Mouse (Mus musculus): ENCODE results near the gene Podn. TPM values are rescaled to one million over a fixed set of nuclear protein-coding genes. Genes with fewer than 3 reads are reported as not detected.

The Podn gene
- polyA plus RNA-seq, 1 experiment from 2014 or later, result 0.05 TPM

DNA sequence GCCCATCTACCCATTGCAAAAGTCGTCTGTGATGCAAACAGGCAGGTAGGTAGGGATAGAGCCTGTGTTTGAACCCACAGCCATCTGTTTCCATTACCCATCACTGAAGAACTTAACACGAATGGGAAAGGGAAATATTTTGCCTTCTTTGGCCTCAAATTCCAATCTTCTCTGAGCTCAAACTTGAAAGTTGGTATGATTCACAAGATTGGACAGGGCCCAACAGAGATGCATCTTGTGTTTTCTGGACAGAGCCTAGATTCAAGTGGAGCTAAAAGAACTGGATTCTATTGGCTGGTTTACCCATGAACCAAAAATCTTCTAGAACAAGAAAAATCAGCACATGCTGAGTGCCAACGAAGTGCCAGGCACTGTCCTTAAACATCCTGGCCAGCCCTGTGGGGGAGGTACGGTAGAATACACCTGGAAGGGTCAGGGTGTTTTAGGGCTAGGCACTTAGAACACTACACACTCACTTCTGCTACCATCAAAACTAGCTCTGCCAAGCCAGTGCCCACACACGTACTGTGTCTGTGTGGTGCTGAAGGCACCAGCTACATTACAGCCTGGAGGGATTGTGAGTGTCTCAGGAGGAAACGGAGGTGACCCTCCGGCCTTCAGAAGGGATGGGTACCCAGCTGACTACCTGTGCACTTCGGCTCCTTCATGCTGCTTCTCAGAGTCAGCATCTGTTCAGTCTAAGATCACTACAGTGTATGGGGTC, 63.0 kb downstream of the Podn start:
- no peak overlapping the region for H3K9ac ChIP-seq

DNA sequence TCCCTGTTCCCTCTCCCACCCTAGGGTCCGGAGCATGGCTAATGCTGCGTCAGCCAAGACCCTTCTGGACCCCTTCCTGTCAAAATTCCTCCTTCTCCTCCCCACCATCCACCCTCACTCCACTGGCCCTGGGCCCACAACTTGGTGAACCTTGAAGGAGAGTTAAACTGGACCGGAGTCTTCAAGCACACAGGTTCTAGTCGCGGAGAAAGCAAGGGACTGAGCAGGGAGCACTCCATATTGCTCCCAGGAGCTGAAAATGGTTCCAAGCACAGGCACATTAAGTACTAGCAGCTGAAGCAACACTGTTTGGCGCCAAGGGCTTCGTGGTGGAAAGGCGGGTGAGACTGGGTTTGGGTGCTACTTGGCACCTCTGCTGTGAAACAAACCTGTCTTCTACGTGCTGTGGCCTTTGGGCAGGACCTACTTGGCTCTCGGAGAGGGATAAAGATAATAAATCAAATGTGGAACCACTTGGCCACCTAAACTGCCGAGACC, 63.8 kb downstream of the Podn start:
- no peak overlapping the region for H3K27ac ChIP-seq (replicated peaks)
- peaks cover 76% of the 10 kb centered on the region for H3K27me3 ChIP-seq (replicated peaks)
- no peaks in the 10 kb centered on the region for H3K9me3 ChIP-seq
- WGBS, result 44% methylated on average over 11 of the region's 11 CpGs
- peak overlapping the region; percentile 99 for H3K4me2 ChIP-seq
- H3K36me3 ChIP-seq, result no peaks in the 10 kb centered on the region
- peak overlapping the region; percentile 78 for H3K9ac ChIP-seq
- ATAC-seq (ENCODE audit: extremely low read depth, insufficient number of reproducible peaks, low FRiP score, low TSS enrichment), result no peak
- peak overlapping the region; percentile 69 for H3K4me3 ChIP-seq
- peaks cover 24% of the 10 kb centered on the region for H3K4me1 ChIP-seq

More for the DNA sequence above, 63.0 kb downstream of the Podn start:
- no peak overlapping the region for H3K4me2 ChIP-seq
- no peak overlapping the region for H3K27ac ChIP-seq (replicated peaks)
- H3K27me3 ChIP-seq (replicated peaks), result peaks cover 68% of the 10 kb centered on the region
- no peak overlapping the region for H3K4me3 ChIP-seq
- H3K36me3 ChIP-seq, result no peaks in the 10 kb centered on the region
- 82% methylated on average over 8 of the region's 8 CpGs for WGBS
- ATAC-seq (ENCODE audit: extremely low read depth, insufficient number of reproducible peaks, low FRiP score, low TSS enrichment), result no peak
- H3K9me3 ChIP-seq, result no peaks in the 10 kb centered on the region
- peaks cover 24% of the 10 kb centered on the region for H3K4me1 ChIP-seq

DNA sequence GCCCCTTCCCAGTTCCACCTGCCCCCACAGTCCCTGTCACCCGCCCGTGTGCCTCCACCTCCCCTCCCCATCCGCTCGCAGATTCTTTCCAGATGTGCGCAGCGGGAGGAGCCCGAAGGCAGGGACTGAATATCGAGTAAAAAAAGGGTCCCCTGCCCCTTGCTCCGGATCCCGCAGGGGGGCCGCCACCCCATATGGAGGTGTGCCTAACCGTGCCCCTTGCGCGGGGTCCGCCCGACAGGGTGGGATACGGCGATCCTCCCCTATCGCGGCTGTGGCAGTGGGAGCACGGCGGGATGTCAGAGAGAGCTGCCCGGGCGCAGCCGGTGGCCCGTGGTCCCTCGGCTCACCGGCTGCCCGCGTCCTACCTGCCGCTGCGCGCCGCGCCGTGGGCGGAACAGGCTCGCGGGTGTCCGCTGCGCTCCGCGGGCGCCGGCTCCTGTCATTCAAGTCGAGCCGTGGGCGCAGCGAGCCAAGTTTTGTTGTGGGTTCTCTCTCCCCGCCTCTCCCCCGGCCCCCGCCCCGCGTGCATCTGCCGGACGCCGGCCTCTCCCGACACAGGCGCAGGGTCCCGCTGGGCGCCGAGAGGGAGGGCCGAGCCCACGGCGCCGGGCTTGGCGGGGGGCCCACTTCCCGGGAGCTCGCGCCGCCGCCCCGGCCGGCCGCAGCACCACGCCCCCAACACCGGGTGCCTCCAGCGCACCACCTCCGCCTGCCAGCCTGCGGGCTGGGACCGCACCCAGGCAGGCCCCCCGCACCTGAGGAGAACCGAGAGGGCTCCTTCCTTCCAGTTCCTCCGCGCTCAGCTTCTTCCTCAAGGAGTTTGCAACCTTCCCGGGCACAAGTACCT, 64.5 kb downstream of the Podn start:
- peak overlapping the region; percentile 78 for H3K9ac ChIP-seq
- WGBS, result under 1% methylated on average over 86 of the region's 86 CpGs
- H3K27me3 ChIP-seq (replicated peaks), result peaks cover 77% of the 10 kb centered on the region
- H3K4me1 ChIP-seq, result peaks cover 24% of the 10 kb centered on the region
- no peaks in the 10 kb centered on the region for H3K9me3 ChIP-seq
- H3K36me3 ChIP-seq, result no peaks in the 10 kb centered on the region
- ATAC-seq (ENCODE audit: extremely low read depth, insufficient number of reproducible peaks, low FRiP score, low TSS enrichment), result no peak; the same call in 1 of the 2 replicates
- no peak overlapping the region for H3K27ac ChIP-seq (replicated peaks)
- peak overlapping the region; percentile 99 for H3K4me2 ChIP-seq
- H3K4me3 ChIP-seq, result peak overlapping the region; percentile 69

DNA sequence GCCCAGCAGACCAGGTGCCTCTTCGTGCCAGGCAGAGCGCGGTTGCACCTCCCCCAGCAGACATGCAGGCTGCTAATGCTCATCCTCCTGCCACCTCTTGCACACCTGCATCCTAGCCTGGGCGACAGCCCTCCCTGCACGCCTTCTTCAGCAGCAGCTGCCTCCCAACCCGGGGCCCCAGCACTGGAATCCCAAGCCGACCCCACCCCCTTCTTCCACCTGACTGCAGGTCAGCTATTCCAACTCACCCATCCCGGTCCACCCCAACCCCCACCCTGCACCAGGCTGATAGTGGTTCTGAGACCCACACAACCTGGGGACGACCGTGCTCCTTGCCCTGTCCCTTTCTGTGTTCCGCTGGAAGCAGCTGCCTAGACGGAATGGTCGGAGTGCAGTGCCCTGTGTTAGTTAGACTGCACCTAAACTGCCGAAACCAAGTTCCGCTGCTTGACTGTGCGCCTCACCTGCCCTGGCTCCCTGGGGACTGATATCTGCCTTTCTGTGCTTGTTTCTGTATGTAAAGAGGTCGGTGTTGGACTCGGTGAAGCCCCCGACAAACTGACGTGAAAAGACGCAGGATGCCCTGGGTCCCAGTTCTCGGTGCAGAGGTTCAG, 65.2 kb downstream of the Podn start:
- no peak for ATAC-seq (ENCODE audit: extremely low read depth, insufficient number of reproducible peaks, low FRiP score, low TSS enrichment)
- Histone ChIP-seq H3K27me3 (replicated peaks) (peaks cover 80% of the 10 kb centered on the region), H3K36me3 (no peaks in the 10 kb centered on the region)

DNA sequence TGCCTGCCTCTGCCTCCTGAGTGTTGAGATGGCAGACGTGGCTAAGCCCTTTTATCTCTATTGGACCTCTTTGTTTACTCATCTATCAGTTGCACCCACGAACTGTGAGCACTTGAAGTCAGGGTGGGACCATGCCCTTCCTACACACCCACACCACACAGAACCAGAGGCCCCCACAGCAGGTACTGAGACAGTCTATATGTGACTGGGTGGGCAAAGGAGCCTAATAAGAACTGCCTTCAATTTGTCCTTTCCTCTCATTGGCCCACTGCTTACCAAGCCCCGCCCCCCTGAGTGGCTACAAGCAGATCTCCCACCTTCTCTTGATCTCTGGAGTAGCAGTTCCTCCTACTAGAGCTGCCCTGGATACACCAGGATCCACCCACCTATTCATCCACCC, 70.1 kb downstream of the Podn start:
- ATAC-seq (ENCODE audit: extremely low read depth, insufficient number of reproducible peaks, low FRiP score, low TSS enrichment), result no peak

More for the DNA sequence above, 65.2 kb downstream of the Podn start:
- no peak overlapping the region for H3K27ac ChIP-seq (replicated peaks)
- H3K4me3 ChIP-seq, result peak overlapping the region; percentile 69
- H3K4me1 ChIP-seq, result peaks cover 24% of the 10 kb centered on the region
- peak overlapping the region; percentile 99 for H3K4me2 ChIP-seq
- 5% methylated on average over 22 of the region's 22 CpGs for WGBS
- no peaks in the 10 kb centered on the region for H3K9me3 ChIP-seq
- H3K9ac ChIP-seq, result peak overlapping the region; percentile 78

DNA sequence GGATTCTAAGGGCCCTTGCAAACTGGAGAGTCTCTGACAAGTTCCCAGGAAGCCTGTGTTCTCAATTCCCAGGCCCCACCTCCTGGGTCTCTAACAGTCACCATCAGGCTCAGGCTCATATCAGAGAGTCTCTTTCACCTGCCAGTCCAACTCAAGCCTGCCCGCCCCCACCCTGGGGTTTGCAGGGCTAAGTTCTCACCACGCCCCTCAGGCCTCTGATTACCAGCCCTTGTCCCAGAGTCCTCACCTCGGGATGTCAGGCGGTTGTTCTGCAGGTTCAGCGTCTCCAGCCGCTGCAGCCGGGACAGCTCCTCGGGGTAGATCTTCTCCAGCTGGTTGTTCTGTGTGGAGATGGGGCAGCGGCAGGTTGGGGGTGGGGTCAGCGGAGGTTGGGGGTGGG, 71.0 kb downstream of the Podn start:
- no peaks in the 10 kb centered on the region for H3K36me3 ChIP-seq
- WGBS, result 3% methylated on average over 10 of the region's 10 CpGs
- H3K9ac ChIP-seq, result no peak overlapping the region; the same call in 1 of the 2 replicates
- H3K27ac ChIP-seq (replicated peaks), result no peak overlapping the region
- H3K9me3 ChIP-seq, result peaks cover 4% of the 10 kb centered on the region; the same call in 1 of the 2 replicates
- peak overlapping the region; percentile 33; the same call in 1 of the 2 replicates for H3K4me3 ChIP-seq
- H3K4me1 ChIP-seq, result peaks cover 19% of the 10 kb centered on the region
- H3K4me2 ChIP-seq, result peak overlapping the region; percentile 61
- H3K27me3 ChIP-seq (replicated peaks), result peaks cover 36% of the 10 kb centered on the region
- ATAC-seq (ENCODE audit: extremely low read depth, insufficient number of reproducible peaks, low FRiP score, low TSS enrichment), result no peak

More for the DNA sequence above, 70.1 kb downstream of the Podn start:
- peaks cover 25% of the 10 kb centered on the region for H3K4me1 ChIP-seq
- H3K9ac ChIP-seq, result no peak overlapping the region
- no peak overlapping the region for H3K4me3 ChIP-seq
- WGBS, result 36% methylated on average over 3 of the region's 3 CpGs
- H3K27ac ChIP-seq (replicated peaks), result no peak overlapping the region
- no peak overlapping the region for H3K4me2 ChIP-seq
- no peaks in the 10 kb centered on the region for H3K36me3 ChIP-seq
- no peaks in the 10 kb centered on the region for H3K9me3 ChIP-seq
- peaks cover 45% of the 10 kb centered on the region for H3K27me3 ChIP-seq (replicated peaks)

DNA sequence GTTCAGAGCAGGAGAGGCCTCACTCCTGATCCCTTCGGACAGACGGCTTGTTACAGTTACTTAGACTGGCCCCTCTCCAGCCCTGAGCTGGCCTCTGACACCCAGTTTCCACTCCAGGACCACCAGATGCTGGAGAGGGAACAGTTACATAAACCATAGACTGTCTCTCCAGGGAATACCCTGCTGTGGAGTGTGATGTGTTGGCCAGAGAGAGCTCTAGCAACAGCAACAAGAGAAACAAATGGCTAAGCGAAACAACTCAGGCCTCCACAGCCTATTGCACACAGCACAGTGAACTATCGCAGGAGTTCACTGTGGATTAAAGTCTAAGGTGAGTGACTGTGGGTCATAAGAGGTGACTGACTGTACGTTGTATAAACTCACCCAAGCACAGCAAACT, 71.6 kb downstream of the Podn start:
- Histone ChIP-seq H3K9me3 (peaks cover 8% of the 10 kb centered on the region; the same call in 1 of the 2 replicates), H3K36me3 (no peaks in the 10 kb centered on the region), H3K9ac (no peak overlapping the region), H3K4me2 (peak overlapping the region; percentile 61), H3K4me1 (peaks cover 19% of the 10 kb centered on the region), H3K4me3 (no peak overlapping the region), H3K27me3 (replicated peaks) (peaks cover 30% of the 10 kb centered on the region), H3K27ac (replicated peaks) (no peak overlapping the region)
- 61% methylated on average over 5 of the region's 5 CpGs for WGBS
- ATAC-seq (ENCODE audit: extremely low read depth, insufficient number of reproducible peaks, low FRiP score, low TSS enrichment), result no peak

DNA sequence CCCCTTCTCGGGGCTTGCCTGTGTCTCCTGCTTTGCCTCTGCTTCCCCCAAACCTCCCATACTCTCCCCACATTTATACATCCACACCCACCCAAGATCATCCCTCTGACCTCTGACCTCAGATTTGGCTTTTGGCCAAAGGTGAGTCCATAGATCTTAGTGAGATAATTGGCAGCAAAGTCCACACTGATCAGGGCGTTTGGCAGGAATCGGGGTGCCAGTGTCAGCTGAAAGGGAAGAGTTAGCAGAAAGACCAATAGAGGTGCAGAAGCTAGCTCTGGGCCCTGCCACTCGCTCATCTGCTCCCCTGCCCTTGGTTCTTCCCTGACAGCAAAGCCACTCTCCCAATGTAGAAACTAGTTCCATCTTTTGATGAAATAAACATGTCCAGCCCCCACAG, 73.1 kb downstream of the Podn start:
- Histone ChIP-seq H3K27me3 (replicated peaks) (peaks cover 20% of the 10 kb centered on the region), H3K36me3 (no peaks in the 10 kb centered on the region), H3K4me3 (no peak overlapping the region), H3K27ac (replicated peaks) (no peak overlapping the region), H3K4me2 (no peak overlapping the region), H3K9me3 (peaks cover 8% of the 10 kb centered on the region; the same call in 1 of the 2 replicates), H3K4me1 (peaks cover 33% of the 10 kb centered on the region), H3K9ac (no peak overlapping the region)
- no peak for ATAC-seq (ENCODE audit: extremely low read depth, insufficient number of reproducible peaks, low FRiP score, low TSS enrichment)
- WGBS, result 80% methylated on average over 4 of the region's 4 CpGs

DNA sequence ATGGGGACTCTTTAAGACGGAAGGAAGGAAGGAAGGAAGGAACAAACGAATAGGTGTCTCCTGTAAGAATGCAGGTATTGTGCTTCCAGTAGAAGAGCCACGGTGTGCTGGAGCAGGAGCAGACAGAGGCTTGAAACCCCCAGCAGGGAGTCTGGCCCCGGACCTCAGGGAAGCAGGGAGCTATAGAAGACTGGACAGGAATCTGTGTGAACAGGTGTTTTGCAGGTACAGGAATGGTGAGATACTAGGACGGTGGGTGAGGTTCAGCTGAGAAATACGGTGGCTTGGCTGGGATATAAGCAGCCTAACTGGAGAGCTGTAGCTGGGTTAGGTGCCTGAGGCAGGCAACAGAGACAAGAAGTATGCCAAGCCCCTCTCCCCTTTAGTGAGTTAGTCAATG, 76.1 kb downstream of the Podn start:
- H3K9ac ChIP-seq, result no peak overlapping the region
- no peak for ATAC-seq (ENCODE audit: extremely low read depth, insufficient number of reproducible peaks, low FRiP score, low TSS enrichment)
- peaks cover 8% of the 10 kb centered on the region; the same call in 1 of the 2 replicates for H3K9me3 ChIP-seq
- H3K4me3 ChIP-seq, result no peak overlapping the region
- no peaks in the 10 kb centered on the region for H3K36me3 ChIP-seq
- H3K27ac ChIP-seq (replicated peaks), result no peak overlapping the region
- no peak overlapping the region for H3K4me2 ChIP-seq
- H3K4me1 ChIP-seq, result peaks cover 31% of the 10 kb centered on the region
- WGBS, result 83% methylated on average over 6 of the region's 6 CpGs
- peaks cover 11% of the 10 kb centered on the region; the same call in 1 of the 2 replicates for H3K27me3 ChIP-seq (replicated peaks)

DNA sequence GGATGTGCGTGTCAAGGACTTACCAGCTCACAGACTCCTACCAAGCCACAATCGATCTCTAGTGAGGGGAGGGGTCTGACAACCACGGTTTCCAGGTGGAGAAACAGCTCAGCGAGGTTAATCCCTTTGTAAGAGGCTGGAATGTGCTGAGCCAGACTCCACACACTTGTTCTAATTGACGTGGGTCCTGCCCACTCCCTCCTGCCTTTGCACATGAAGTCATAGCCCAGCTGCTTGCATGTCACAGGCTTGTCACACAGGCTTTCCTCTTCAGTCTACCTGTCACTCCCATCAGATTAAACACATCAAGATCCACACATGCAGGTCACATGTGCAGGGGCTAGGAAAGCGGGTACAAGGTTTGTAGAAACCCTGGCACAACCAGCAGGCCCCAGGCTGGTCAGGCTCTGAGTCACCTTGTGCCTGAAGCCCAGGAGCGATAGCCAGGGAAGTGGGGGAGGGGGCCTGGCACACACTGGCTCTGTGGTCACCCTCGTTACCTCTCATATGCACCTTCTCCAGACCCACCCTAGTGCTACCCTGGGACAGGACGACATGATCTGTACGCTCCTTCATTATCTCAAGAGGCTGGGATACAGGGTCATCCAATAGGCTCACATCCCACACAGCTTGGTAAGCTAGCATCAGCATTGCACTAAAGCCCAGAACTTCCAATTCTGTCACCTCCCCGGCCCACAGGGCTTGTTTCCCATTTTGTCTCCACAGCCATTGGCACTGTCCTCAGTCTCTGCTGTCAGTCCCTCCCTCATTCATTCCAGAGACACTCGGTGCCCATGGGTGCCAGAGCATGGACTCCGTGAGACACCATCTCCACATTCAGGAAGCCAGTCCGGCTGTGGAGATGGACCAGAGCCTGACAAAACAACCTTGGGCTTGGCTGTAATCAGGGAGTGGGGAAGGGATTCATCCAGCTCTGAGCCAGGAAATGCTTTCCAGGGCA, 77.0 kb downstream of the Podn start:
- H3K9ac ChIP-seq, result no peak overlapping the region
- peaks cover 27% of the 10 kb centered on the region for H3K4me1 ChIP-seq
- no peak overlapping the region for H3K4me3 ChIP-seq
- peaks cover 11% of the 10 kb centered on the region; the same call in 1 of the 2 replicates for H3K27me3 ChIP-seq (replicated peaks)
- ATAC-seq (ENCODE audit: extremely low read depth, insufficient number of reproducible peaks, low FRiP score, low TSS enrichment), result no peak
- H3K36me3 ChIP-seq, result no peaks in the 10 kb centered on the region
- H3K9me3 ChIP-seq, result peaks cover 8% of the 10 kb centered on the region; the same call in 1 of the 2 replicates
- no peak overlapping the region for H3K27ac ChIP-seq (replicated peaks)
- no peak overlapping the region for H3K4me2 ChIP-seq
- WGBS, result 35% methylated on average over 14 of the region's 14 CpGs

Data from heart, embryonic 13.5 days (tissue).